Mouse (Mus musculus): ENCODE measurements around the gene Ovol2. TPM values are rescaled to one million over a fixed set of nuclear protein-coding genes. Genes with fewer than 3 reads are reported as not detected.

The Ovol2 gene
- polyA plus RNA-seq, 1 experiment from 2014 or later, result 3.6 TPM

DNA sequence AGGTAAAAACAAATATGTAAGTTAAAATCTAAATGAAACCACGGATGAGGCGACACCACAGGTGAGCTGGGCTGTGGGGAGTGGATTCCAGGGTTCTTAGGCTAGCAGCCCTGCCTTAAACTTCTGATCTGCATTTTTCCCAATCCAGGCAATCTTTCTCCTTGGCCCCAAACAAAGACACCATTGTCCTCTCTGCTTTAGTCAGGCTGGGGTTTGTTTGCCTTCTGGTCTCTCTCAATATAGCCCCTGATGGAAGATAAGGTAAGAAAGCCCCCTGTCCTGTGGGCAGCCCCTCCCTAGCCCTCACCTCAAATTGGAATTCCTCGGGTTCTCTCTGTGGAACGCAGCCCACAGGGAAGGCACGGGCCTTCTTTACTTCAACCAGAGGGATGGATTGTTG is 21.7 kb downstream of the Ovol2 start:
- 53% methylated on average over 5 of the region's 5 CpGs for WGBS
- Histone ChIP-seq H3K9ac (no peak overlapping the region), H3K27me3 (replicated peaks) (no peaks in the 10 kb centered on the region), H3K27ac (peak overlapping the region; percentile 35; the same call in 1 of the 2 replicates), H3K36me3 (no peaks in the 10 kb centered on the region), H3K9me3 (no peaks in the 10 kb centered on the region), H3K4me1 (no peaks in the 10 kb centered on the region), H3K4me3 (replicated peaks) (no peak overlapping the region), H3K4me2 (no peak overlapping the region)
- no peak for ATAC-seq (ENCODE audit: insufficient read depth, low FRiP score, low read depth)

DNA sequence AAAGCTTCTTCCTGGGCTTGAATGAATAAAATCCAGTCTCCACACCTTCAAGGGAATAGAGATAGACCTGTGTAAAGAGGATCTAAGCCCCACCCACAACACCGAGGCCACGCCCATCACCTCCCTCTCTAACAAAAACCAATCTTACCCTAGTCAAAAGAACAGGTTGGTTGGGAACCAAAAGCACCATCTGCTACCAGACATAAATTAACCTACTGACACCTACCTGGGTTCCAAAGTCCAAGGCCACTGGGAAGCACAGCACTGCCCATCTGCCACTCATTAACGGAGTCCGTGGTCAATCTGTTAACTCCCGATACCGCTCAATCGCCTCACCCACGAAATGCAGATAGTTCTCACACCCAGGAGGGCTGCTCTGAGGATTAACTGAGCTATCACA is 23.4 kb downstream of the Ovol2 start:
- Histone ChIP-seq H3K9me3 (no peaks in the 10 kb centered on the region), H3K4me3 (replicated peaks) (no peak overlapping the region), H3K4me1 (no peaks in the 10 kb centered on the region), H3K27ac (no peak overlapping the region), H3K4me2 (no peak overlapping the region), H3K36me3 (no peaks in the 10 kb centered on the region), H3K27me3 (replicated peaks) (no peaks in the 10 kb centered on the region), H3K9ac (no peak overlapping the region)
- ATAC-seq (ENCODE audit: insufficient read depth, low FRiP score, low read depth), result no peak; the same call in 1 of the 2 replicates
- WGBS, result 46% methylated on average over 8 of the region's 8 CpGs

DNA sequence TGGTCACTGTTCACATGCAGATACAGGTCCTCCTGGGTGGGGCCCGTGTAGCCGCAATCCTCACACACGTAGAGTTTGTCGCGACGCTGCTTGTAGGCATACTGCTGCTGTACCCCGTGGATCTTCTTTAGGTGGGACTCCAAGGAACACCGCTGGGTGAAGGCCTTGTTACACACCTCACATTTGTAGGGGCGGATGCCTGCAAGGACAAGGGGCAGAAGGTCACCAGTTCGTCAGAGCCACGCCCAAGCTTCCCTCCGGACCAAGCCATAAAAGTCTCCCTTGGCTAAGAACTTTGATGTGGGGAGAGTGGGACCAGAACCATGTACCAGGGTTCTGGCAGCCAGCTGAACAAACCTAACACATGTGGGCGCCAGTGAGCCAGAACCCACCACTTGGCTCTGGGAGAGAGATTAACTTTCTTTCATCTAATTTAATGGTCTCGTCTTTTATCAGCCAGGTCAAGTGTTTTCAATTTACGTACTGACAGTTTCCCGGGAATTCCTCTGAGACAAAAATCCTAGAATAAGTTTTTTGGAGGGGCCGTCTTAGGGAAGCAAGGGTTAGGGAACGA is 26.1 kb downstream of the Ovol2 start:
- ATAC-seq (ENCODE audit: insufficient read depth, low FRiP score, low read depth), result no peak
- H3K27ac ChIP-seq, result no peak overlapping the region
- 61% methylated on average over 18 of the region's 18 CpGs for WGBS

DNA sequence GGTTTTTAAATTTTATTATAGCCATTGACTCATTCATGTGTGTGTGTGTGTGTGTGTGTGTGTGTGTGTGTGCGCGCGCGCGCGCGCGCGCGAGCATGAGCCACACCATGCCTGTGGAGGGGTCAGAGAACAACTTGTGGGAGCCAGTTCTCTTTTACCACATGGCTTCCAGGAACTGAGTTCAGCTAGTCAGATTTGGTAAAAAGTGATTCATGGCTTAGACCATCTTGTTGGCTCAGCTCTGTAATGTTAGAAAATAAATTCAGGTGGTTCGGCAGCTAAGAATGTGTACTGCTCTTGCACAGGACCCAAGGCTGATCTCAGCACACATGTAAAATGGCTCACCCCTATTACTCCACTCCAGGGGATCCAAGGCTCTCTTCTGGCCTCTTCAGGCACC is 30.8 kb downstream of the Ovol2 start:
- ATAC-seq (ENCODE audit: insufficient read depth, low FRiP score, low read depth), result no peak
- Histone ChIP-seq H3K27me3 (replicated peaks) (no peaks in the 10 kb centered on the region), H3K4me1 (no peaks in the 10 kb centered on the region), H3K9ac (no peak overlapping the region), H3K4me3 (replicated peaks) (no peak overlapping the region), H3K36me3 (no peaks in the 10 kb centered on the region), H3K4me2 (no peak overlapping the region), H3K27ac (no peak overlapping the region), H3K9me3 (no peaks in the 10 kb centered on the region)
- 96% methylated on average over 11 of the region's 11 CpGs for WGBS

More for the DNA sequence above, 26.1 kb downstream of the Ovol2 start:
- H3K4me1 ChIP-seq, result no peaks in the 10 kb centered on the region
- no peak overlapping the region for H3K4me2 ChIP-seq
- no peak overlapping the region for H3K4me3 ChIP-seq (replicated peaks)
- no peaks in the 10 kb centered on the region for H3K36me3 ChIP-seq
- H3K9me3 ChIP-seq, result no peaks in the 10 kb centered on the region
- no peaks in the 10 kb centered on the region for H3K27me3 ChIP-seq (replicated peaks)
- no peak overlapping the region for H3K9ac ChIP-seq

DNA sequence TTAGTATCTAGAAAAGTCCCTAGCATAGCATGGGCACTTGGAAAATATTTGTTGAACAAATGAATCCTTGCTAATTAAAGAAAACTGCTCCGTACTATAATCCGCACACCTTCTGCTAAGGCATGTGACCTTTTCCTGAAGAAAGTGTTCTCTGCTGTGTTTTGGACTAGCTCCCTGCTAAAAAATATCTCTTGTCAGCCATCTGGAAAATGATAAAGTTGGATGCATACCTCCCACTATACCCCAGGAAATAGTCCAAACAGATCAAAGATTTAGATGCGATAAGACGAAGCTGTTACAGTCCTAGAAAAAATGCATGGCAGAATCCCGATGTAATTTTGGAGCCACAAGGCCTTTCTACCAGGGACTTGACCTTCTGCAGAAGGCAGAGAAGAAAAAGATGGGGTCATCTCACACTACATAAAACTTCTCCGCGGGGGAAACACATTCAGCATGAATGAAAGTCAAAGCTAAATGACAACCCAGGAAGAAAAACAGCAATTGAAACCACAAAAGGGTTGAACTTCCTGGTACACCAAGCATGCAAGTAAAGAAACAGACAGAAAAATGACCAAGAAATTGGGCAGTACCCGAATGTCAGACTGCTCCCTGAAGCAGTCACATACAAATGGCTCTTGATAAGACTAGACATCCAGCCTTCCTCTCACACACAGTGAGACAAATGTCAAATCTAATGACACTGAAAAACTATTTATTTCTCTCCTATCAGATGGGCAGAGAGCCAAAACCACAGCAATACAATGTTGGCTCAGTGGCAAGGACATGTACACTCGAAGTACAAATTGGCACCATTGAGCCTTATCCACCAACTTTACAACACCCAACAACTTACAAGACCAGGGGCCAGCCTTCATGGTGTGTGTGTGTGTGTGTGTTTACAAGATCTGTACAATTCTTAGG is 31.9 kb downstream of the Ovol2 start:
- no peaks in the 10 kb centered on the region for H3K27me3 ChIP-seq (replicated peaks)
- 0 out of 2 replicates have a peak overlapping the region, but pooled peaks have one; percentile 8 for H3K27ac ChIP-seq
- H3K4me3 ChIP-seq (replicated peaks), result no peak overlapping the region
- no peak overlapping the region for H3K4me2 ChIP-seq
- 47% methylated on average over 9 of the region's 9 CpGs for WGBS
- peak; percentile 37; the same call in 1 of the 2 replicates for ATAC-seq (ENCODE audit: insufficient read depth, low FRiP score, low read depth)
- no peaks in the 10 kb centered on the region for H3K4me1 ChIP-seq
- H3K9me3 ChIP-seq, result no peaks in the 10 kb centered on the region
- no peak overlapping the region for H3K9ac ChIP-seq
- no peaks in the 10 kb centered on the region for H3K36me3 ChIP-seq

DNA sequence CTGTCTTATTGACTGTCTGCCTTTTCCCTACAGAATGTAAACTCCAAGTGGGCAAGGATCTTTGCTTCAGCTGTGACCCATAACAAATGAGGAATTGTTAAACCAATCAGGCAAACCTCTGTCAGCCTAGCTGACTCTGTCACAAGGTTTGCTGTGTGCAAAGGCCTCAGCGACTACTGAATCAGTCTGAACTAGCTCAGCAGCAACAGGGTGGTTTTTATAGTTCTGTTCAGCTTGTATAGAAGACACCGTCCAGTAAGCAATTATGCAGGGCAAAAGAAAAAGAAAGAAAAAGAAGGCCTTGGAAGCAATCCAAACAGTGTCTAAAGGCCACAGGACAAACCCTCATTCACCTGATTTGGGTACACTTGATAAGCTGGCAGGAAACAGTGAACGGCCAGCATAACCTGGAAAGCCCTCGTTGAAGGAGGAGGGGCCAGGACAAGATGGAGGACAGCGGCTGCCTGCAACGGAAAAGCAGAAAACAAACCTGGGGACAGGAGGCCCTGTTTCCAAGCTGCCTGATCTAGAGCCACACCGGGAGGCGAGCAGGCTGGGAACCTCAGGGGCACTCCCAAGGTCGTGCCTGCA is 36.7 kb downstream of the Ovol2 start:
- peak; percentile 33; the same call in 1 of the 2 replicates for ATAC-seq (ENCODE audit: insufficient read depth, low FRiP score, low read depth)
- H3K9ac ChIP-seq, result no peak overlapping the region
- no peak overlapping the region for H3K4me3 ChIP-seq (replicated peaks)
- no peak overlapping the region for H3K27ac ChIP-seq
- no peaks in the 10 kb centered on the region for H3K9me3 ChIP-seq
- H3K4me2 ChIP-seq, result no peak overlapping the region
- no peaks in the 10 kb centered on the region for H3K36me3 ChIP-seq
- H3K4me1 ChIP-seq, result no peaks in the 10 kb centered on the region
- H3K27me3 ChIP-seq (replicated peaks), result no peaks in the 10 kb centered on the region
- 50% methylated on average over 9 of the region's 9 CpGs for WGBS

DNA sequence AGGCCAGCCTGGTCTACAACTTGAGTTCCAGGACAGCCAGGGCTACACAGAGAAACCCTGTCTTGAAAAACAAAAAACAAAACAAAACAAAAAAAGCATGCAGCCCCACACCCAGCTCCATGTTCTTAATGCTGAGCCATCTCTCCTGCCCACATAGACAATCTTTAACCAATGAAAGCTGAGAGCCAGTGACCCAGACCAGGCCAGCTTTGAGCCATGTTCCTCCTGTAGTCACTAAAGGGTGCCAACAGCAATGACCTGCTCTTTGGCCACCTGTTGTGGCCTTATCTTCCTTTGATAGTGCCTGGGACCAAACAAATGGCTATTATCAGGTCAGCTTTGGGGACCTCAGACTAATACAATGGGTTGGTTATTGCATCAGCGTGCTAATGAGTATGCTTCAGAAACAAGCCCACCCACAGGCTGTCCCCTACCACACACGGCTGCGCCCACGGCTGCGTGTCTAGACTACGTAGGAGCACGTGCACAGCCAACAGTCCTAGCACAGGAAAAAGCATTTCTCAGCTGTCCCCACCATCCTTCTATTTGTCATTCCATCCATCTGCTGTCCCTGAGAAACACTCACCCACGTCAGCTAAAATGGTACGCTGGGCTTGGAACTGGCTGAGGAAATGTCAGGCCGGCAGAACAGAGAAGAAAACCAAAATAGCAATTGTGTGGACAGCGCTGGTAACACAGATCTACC is 40.2 kb downstream of the Ovol2 start:
- Histone ChIP-seq H3K4me2 (no peak overlapping the region), H3K4me3 (replicated peaks) (no peak overlapping the region), H3K9ac (no peak overlapping the region), H3K36me3 (no peaks in the 10 kb centered on the region), H3K27me3 (replicated peaks) (no peaks in the 10 kb centered on the region), H3K4me1 (no peaks in the 10 kb centered on the region), H3K27ac (no peak overlapping the region), H3K9me3 (no peaks in the 10 kb centered on the region)
- WGBS, result 64% methylated on average over 11 of the region's 11 CpGs
- ATAC-seq (ENCODE audit: insufficient read depth, low FRiP score, low read depth), result no peak

DNA sequence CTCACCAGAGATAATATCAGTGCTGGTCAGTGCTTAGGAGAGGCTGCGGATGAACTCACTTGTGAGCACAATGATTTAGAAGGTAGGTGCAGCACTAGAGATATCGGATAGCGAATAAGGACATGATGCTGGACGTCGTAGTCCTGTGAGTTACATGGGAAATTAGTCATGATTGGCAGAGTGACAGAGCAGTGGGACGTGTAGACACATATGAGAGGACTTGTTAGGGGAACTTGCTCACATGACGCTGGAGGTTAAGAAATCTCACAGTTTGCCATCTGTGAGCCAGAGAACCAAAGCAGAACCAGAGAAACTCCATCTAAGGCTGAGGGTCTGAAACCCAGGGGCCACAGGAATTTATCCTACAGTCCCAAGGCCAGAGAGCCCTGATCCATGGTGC is 41.6 kb downstream of the Ovol2 start:
- Histone ChIP-seq H3K4me3 (replicated peaks) (no peak overlapping the region), H3K4me2 (no peak overlapping the region), H3K9ac (no peak overlapping the region), H3K36me3 (no peaks in the 10 kb centered on the region), H3K9me3 (no peaks in the 10 kb centered on the region), H3K27me3 (replicated peaks) (no peaks in the 10 kb centered on the region), H3K4me1 (no peaks in the 10 kb centered on the region), H3K27ac (no peak overlapping the region)
- ATAC-seq (ENCODE audit: insufficient read depth, low FRiP score, low read depth), result no peak
- 83% methylated on average over 7 of the region's 7 CpGs for WGBS

DNA sequence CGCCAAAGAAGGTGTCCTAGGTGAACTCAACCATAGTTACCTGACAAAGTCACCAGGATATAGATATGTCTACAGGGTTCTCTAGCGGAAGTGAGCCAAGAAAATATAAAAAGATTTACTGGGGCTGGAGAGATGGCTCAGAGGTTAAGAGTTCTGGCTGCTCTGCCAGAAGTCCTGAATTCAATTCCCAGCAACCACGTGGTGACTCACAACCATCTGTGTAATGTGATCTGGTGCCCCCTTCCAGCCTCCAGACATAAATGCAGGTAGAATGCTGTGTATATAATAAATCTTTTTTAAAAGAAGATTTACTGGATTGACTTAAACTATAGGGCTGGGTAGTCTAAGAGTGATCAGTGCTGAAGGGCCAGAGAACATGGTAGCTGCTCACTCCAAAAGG is 50.5 kb downstream of the Ovol2 start:
- Histone ChIP-seq H3K9me3 (no peaks in the 10 kb centered on the region), H3K4me3 (replicated peaks) (no peak overlapping the region), H3K4me2 (no peak overlapping the region), H3K36me3 (peaks cover 18% of the 10 kb centered on the region; the same call in 1 of the 2 replicates), H3K27me3 (replicated peaks) (no peaks in the 10 kb centered on the region), H3K4me1 (no peaks in the 10 kb centered on the region), H3K27ac (no peak overlapping the region), H3K9ac (no peak overlapping the region)
- WGBS, result 62% methylated on average over 3 of the region's 3 CpGs
- no peak for ATAC-seq (ENCODE audit: insufficient read depth, low FRiP score, low read depth)

DNA sequence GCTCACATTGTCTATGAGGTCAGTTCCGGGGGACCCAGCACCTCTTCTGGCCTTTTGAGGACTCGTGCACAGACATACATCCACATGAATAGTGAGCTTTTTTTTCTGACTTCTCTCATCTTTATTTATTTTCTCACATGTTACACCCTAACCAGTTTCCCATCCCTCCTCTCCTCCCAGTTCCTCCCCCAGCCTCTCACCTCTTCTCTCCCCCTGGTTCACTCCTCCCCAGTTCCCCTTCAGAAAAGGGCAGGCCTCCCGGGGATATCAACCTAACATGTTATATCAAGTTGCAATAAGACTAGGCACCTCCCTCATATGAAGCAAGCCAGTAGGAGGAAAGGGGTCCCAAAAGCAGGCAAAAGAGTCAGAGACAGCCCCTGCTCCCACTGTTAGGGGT is 51.4 kb downstream of the Ovol2 start:
- H3K36me3 ChIP-seq, result peaks cover 20% of the 10 kb centered on the region; the same call in 1 of the 2 replicates
- WGBS, result 69% methylated on average over 3 of the region's 3 CpGs
- H3K4me1 ChIP-seq, result no peaks in the 10 kb centered on the region
- no peak overlapping the region for H3K27ac ChIP-seq
- no peaks in the 10 kb centered on the region for H3K27me3 ChIP-seq (replicated peaks)
- H3K9me3 ChIP-seq, result no peaks in the 10 kb centered on the region
- ATAC-seq (ENCODE audit: insufficient read depth, low FRiP score, low read depth), result no peak
- H3K4me2 ChIP-seq, result no peak overlapping the region
- H3K4me3 ChIP-seq (replicated peaks), result no peak overlapping the region
- no peak overlapping the region for H3K9ac ChIP-seq

DNA sequence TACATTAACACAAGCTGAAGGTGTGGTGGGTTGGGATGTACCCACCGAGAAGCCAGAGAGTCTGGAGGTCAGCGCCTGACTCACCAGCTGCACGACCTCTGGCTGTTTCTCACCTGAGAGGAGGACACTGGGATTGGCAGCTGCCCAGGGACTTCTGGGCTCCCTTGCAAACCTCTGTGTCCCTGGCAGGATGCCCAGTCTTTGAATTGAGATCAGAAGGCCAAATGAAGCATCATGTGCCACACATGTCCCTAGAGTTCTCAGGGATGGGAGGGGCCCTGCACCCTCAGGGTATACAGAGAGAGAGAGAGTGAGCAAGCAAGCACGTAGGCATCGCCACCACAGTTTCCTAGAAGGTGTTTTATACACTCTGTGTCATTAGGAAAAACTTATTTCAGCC is 52.2 kb downstream of the Ovol2 start:
- WGBS, result 75% methylated on average over 5 of the region's 5 CpGs
- Histone ChIP-seq H3K36me3 (peaks cover 20% of the 10 kb centered on the region; the same call in 1 of the 2 replicates), H3K4me1 (no peaks in the 10 kb centered on the region), H3K9ac (no peak overlapping the region), H3K27ac (no peak overlapping the region), H3K4me2 (no peak overlapping the region), H3K9me3 (no peaks in the 10 kb centered on the region), H3K27me3 (replicated peaks) (no peaks in the 10 kb centered on the region), H3K4me3 (replicated peaks) (no peak overlapping the region)
- peak; percentile 68; the same call in 1 of the 2 replicates for ATAC-seq (ENCODE audit: insufficient read depth, low FRiP score, low read depth)

Data from stomach, embryonic 15.5 days (tissue).